Comparison of ENCODE assay signal across 14 mouse cellular contexts in genomic region chr13:41957932-41958331, GRCm38 (mm10).
DNase-seq lines count a peak whose midpoint lies in the region; ATAC-seq and TF ChIP-seq lines count a peak whose summit lies in the region.
"Had no signal": no experiment of that assay in that cellular context is flagged by ENCODE, and none has a peak within 500 bp of the region (broad histone marks: within the 10 kb centered on the region; RNA-seq: fewer than 3 reads in every experiment).

No protein-coding gene starts in this region.

- TF ChIP-seq POLR2A in kidney, adult 2 months (IDR thresholded peaks at IDR 0.05; ENCODE audit: low read depth, low read length), result no peak

- H3K4me1 ChIP-seq in kidney, adult 2 months (ENCODE audit: control insufficient read depth, insufficient read depth, low read length), result no peaks in the 10 kb centered on the region
- no peaks in the 10 kb centered on the region for H3K4me1 ChIP-seq in kidney, embryonic 14.5 days (ENCODE audit: control insufficient read depth, insufficient read depth, low read length)
- no peaks in the 10 kb centered on the region for H3K4me1 ChIP-seq in heart, postnatal 0 days (ENCODE audit: control insufficient read depth, insufficient read depth)
- H3K4me1 ChIP-seq in lung, embryonic 16.5 days (replicated peaks; ENCODE audit: control insufficient read depth, insufficient read depth, low read length), result no peaks in the 10 kb centered on the region
- H3K4me1 ChIP-seq: embryonic facial prominence, embryonic 13.5 days; forebrain, embryonic 13.5 days had no signal

- H3K27ac ChIP-seq in kidney, adult 2 months (ENCODE audit: insufficient read depth, low read depth, low read length), result no peak overlapping the region
- H3K27ac ChIP-seq in kidney, embryonic 14.5 days (ENCODE audit: low read depth, low read length), result no peak overlapping the region
- H3K27ac ChIP-seq in heart, postnatal 0 days (ENCODE audit: low read depth), result no peak overlapping the region
- H3K27ac ChIP-seq in lung, embryonic 16.5 days (ENCODE audit: low read length), result peak overlapping the region; percentile 41; the same call in 1 of the 2 replicates
- H3K27ac ChIP-seq: embryonic facial prominence, embryonic 13.5 days; forebrain, embryonic 13.5 days; hindbrain, embryonic 14.5 days; liver, embryonic 14.5 days had no signal

- no peak overlapping the region for H3K9ac ChIP-seq in kidney, embryonic 14.5 days (ENCODE audit: low read depth, low read length)
- H3K9ac ChIP-seq in heart, postnatal 0 days (replicated peaks; ENCODE audit: low read depth, low read length), result no peak overlapping the region
- no peak overlapping the region for H3K9ac ChIP-seq in lung, embryonic 16.5 days (ENCODE audit: low read length)
- H3K9ac ChIP-seq: embryonic facial prominence, embryonic 13.5 days; forebrain, embryonic 13.5 days; hindbrain, embryonic 14.5 days; liver, embryonic 14.5 days had no signal

- 64% methylated on average over 4 of the region's 4 CpGs for WGBS in kidney, adult 2 months
- WGBS in kidney, embryonic 14.5 days, result 57% methylated on average over 4 of the region's 4 CpGs
- WGBS in heart, postnatal 0 days, result 63% methylated on average over 4 of the region's 4 CpGs
- 41% methylated on average over 4 of the region's 4 CpGs for WGBS in lung, embryonic 16.5 days

- H3K27me3 ChIP-seq in kidney, adult 2 months (replicated peaks; ENCODE audit: control insufficient read depth, insufficient read depth, low read length), result no peaks in the 10 kb centered on the region
- no peaks in the 10 kb centered on the region for H3K27me3 ChIP-seq in kidney, embryonic 14.5 days (ENCODE audit: control insufficient read depth, insufficient read depth, low read length)
- H3K27me3 ChIP-seq in heart, postnatal 0 days (ENCODE audit: control insufficient read depth, insufficient read depth, low read length), result no peaks in the 10 kb centered on the region
- no peaks in the 10 kb centered on the region for H3K27me3 ChIP-seq in lung, embryonic 16.5 days (ENCODE audit: control insufficient read depth, insufficient read depth, low read depth, low read length)
- H3K27me3 ChIP-seq: embryonic facial prominence, embryonic 13.5 days; forebrain, embryonic 13.5 days had no signal

- DNase-seq in kidney, adult 2 months, result peak; percentile 33
- peak; percentile 60 for DNase-seq in adipocyte (ENCODE audit: low spot score)
- peak; percentile 15 for DNase-seq in heart, postnatal 0 days (ENCODE audit: low spot score)
- DNase-seq in frontal cortex, postnatal 14 days (ENCODE audit: low spot score in 2 of 2), result no peak
- DNase-seq in right cerebral cortex, postnatal 14 days, result no peak
- DNase-seq in layer of hippocampus, adult 18-20 months (ENCODE audit: low spot score in 2 of 2), result no peak
- DNase-seq: gastrocnemius, postnatal 14 days; thymus, adult 18-20 months had no signal

- no peak overlapping the region for H3K4me2 ChIP-seq in kidney, embryonic 14.5 days (replicated peaks; ENCODE audit: low read depth, low read length)
- no peak overlapping the region for H3K4me2 ChIP-seq in heart, postnatal 0 days (ENCODE audit: low read depth, low read length)
- no peak overlapping the region for H3K4me2 ChIP-seq in lung, embryonic 16.5 days (ENCODE audit: low read depth, low read length)
- H3K4me2 ChIP-seq: embryonic facial prominence, embryonic 13.5 days; forebrain, embryonic 13.5 days; hindbrain, embryonic 14.5 days had no signal

- no peak overlapping the region for H3K4me3 ChIP-seq in kidney, adult 2 months (ENCODE audit: insufficient read depth, low read depth, low read length)
- no peak overlapping the region for H3K4me3 ChIP-seq in kidney, embryonic 14.5 days (ENCODE audit: low read length)
- no peak overlapping the region for H3K4me3 ChIP-seq in heart, postnatal 0 days (ENCODE audit: low read depth, low read length)
- no peak overlapping the region for H3K4me3 ChIP-seq in lung, embryonic 16.5 days (ENCODE audit: low read length)
- H3K4me3 ChIP-seq: embryonic facial prominence, embryonic 13.5 days; forebrain, embryonic 13.5 days had no signal

- no peak for TF ChIP-seq CTCF in kidney, adult 2 months (conservative IDR thresholded peaks at IDR 0.05; ENCODE audit: insufficient read depth, insufficient read length, low read depth, low read length)
- TF ChIP-seq CTCF in heart, postnatal 0 days (IDR thresholded peaks at IDR 0.05; ENCODE audit: low read depth), result no peak

- H3K9me3 ChIP-seq in kidney, embryonic 14.5 days (ENCODE audit: control insufficient read depth, low read length), result no peaks in the 10 kb centered on the region
- H3K9me3 ChIP-seq in heart, postnatal 0 days (replicated peaks; ENCODE audit: control insufficient read depth, low read length), result no peaks in the 10 kb centered on the region
- H3K9me3 ChIP-seq in lung, embryonic 16.5 days (ENCODE audit: control insufficient read depth, low read length), result no peaks in the 10 kb centered on the region
- H3K9me3 ChIP-seq: embryonic facial prominence, embryonic 13.5 days; forebrain, embryonic 13.5 days had no signal

- no peak for TF ChIP-seq EP300 in heart, postnatal 0 days (IDR thresholded peaks at IDR 0.05; ENCODE audit: low read depth)

- no peaks in the 10 kb centered on the region for H3K36me3 ChIP-seq in kidney, adult 2 months (ENCODE audit: control insufficient read depth, insufficient read depth, low read length)
- no peaks in the 10 kb centered on the region for H3K36me3 ChIP-seq in kidney, embryonic 14.5 days (ENCODE audit: control insufficient read depth, insufficient read depth, low read length)
- no peaks in the 10 kb centered on the region for H3K36me3 ChIP-seq in heart, postnatal 0 days (replicated peaks; ENCODE audit: control insufficient read depth, insufficient read depth, low read length)
- no peaks in the 10 kb centered on the region for H3K36me3 ChIP-seq in lung, embryonic 16.5 days (ENCODE audit: control insufficient read depth, insufficient read depth, low read length)
- H3K36me3 ChIP-seq: embryonic facial prominence, embryonic 13.5 days had no signal

- no peak for ATAC-seq in kidney, embryonic 14.5 days (ENCODE audit: low FRiP score, low TSS enrichment)
- ATAC-seq in heart, postnatal 0 days (ENCODE audit: insufficient read depth, low read depth), result peak; percentile 36; the same call in 1 of the 2 replicates
- ATAC-seq in lung, embryonic 16.5 days (ENCODE audit: low read depth), result peak; percentile 91
- ATAC-seq: forebrain, embryonic 13.5 days had no signal

Comparison
In these comparisons a context has a peak if more than half of its experiments do, and no peak if none do; other contexts are left out.
1. DNase-seq: peak in kidney, adult 2 months (single experiment), adipocyte (single experiment) and heart, postnatal 0 days (single experiment); none in frontal cortex, postnatal 14 days (0 of 2), right cerebral cortex, postnatal 14 days (single experiment) and layer of hippocampus, adult 18-20 months (0 of 2).